Mouse (Mus musculus) cerebral cortex, adult 2 months (tissue): ENCODE results near the gene Smgc.

Source experiments
- WGBS: fragments of 180-500 bp; shearing (Covaris S2); methylation state at CpG from one replicate; pipeline ENCODE4 v1.1.7; 2018; 5-methylcytosine and 5-hydroxymethylcytosine counted together

Smgc gene

GRCm38 (mm10) chr15:91837965-91838364 is at the start of gene Smgc:
Smgc (plus strand) TSS chr15:91838265.
- WGBS = 92% methylated on average over 7 of the region's 7 CpGs

DNA sequence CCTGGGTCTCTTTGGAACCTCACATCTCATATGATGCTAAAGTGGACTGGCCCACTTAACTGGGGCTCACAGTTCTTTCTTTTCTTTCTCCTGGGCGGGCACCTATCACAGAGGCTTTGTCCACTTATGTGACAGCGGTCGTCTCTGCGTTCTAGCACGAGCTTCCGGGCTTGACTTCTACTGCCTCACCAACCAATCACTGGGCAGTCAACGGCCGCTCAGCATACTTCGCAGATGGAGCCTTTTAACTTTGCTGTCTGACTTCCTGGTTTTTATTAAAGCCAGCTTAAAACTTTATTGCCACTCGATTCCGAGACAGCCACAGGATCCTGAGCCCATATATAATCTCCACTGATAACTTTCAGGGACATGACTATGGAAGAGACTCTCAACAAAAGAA is 49.7 kb upstream of the Smgc start:
- 94% methylated on average over 11 of the region's 11 CpGs for WGBS

DNA sequence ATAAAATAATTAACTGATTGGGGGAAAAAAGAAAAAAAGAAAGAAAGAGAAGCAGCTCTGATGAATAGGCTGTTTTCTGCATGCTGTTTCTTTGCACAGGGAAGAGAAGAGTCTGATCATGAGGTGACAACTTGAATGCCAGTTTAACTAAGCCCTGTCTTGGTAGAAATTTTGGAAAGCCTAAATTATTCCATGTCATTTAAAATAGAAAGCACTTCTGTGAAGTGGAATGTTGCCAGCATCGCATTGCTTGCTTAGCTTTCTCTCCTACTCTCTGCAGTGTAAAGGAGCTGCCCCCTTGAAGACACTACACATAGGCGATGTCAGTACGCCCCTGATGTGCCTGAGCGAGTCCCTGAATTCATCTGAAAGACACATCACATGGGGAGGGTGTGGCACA is 31.6 kb upstream of the Smgc start:
- 56% methylated on average over 4 of the region's 4 CpGs for WGBS

GRCm38 (mm10) chr15:91835319-91835718 is 2.7 kb upstream of the Smgc start:
- WGBS = 64% methylated on average over 6 of the region's 6 CpGs

GRCm38 (mm10) chr15:91864130-91864529 is 26.1 kb downstream of the Smgc start:
- 51% methylated on average over 5 of the region's 5 CpGs for WGBS

- WGBS = 64% methylated on average over 6 of the region's 6 CpGs
These were observed 62.2 kb downstream of the Smgc start for GRCm38 (mm10) chr15:91900245-91900644.

GRCm38 (mm10) chr15:91907046-91907445 is 69.0 kb downstream of the Smgc start:
- WGBS = 86% methylated on average over 1 of the region's 11 CpGs
